Mouse (Mus musculus): ENCODE measurements around the gene Yaf2.

GRCm38 (mm10) chr15:93336925-93337761, at the start of gene Yaf2:
- TF ChIP-seq CTCF (IDR thresholded peaks at IDR 0.05; ENCODE audit: low read depth) (no peak), EP300 (IDR thresholded peaks at IDR 0.05; ENCODE audit: low read depth) (no peak)

Measured in liver, postnatal 0 days (tissue).